Mouse (Mus musculus) gastrocnemius, adult 18-20 months (tissue): ENCODE data around the gene Medag. TPM values are rescaled to one million over a fixed set of nuclear protein-coding genes. Genes with fewer than 3 reads are reported as not detected.
A peak's percentile ranks its signal among the peaks of the same experiment; 100 is the strongest.

ENCODE experiments used
- DNase-seq: peaks from one replicate; pipeline ENCODE4 v3.0.0; 2021; ENCODE audit warnings: low spot score
- long read RNA-seq, 2 experiments: library from polyadenylated mRNA; stranded (forward); transcript quantifications; one replicate each; pipeline ENCODE4 v2.0.0; 2021
- total RNA-seq, 2 experiments: library from RNA; stranded (reverse); gene quantifications; 2 replicates each; pipeline ENCODE4 v1.2.3; 2021

Gene Medag
- total RNA-seq: 10 to 100 TPM in 1 of 2 experiments, 1 to 10 TPM in 1; 9.5 to 15.6 TPM
- long read RNA-seq, experiment 1, transcript Medag-201 (5 exons, 2,953 nt): major isoform, 7 of 8 reads
- long read RNA-seq, experiment 1, partial matches to known transcripts: 1 of 8 reads
- long read RNA-seq, experiment 1, other reads (novel, unspliced or antisense): 0 of 8 reads
- long read RNA-seq, experiment 2, transcript Medag-201 (5 exons, 2,953 nt): major isoform, 8 of 8 reads
- long read RNA-seq, experiment 2, partial matches to known transcripts: 0 of 8 reads
- long read RNA-seq, experiment 2, other reads (novel, unspliced or antisense): 0 of 8 reads

DNA sequence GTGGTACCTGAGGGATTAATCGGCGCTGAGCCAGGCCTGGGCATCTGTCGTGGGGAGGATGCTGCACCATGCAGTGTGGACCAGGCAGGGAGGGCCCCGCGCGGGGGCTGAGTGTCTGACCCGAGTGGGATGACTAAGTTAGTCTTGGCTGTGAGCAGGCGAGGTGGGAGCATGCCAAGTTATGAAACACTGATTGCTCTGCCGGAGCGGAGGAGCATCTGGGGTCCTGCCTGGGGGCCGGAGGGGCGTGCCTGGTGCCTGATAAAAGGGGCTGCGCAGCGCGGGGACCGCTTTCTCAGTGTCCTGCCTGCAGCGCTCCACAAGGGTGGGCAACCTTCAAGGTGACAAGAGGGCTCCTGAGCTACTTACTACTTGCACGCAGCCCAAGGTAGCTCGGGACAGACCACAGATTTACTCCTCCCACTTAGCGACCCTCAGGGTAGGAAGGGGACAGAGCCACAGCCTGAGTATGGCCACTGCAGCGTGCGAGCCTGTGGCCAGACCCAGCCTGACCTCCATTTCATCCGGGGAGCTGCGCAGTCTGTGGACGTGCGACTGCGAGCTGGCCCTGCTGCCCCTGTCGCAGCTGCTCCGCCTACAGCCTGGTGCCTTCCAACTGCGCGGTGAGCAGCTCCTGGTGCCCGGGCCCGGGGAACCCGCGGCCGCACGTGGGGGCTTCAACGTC is at the start of gene Medag:
TSS of gene Medag (plus strand) at position 241 of the 685 bp plus-strand sequence.
- DNase-seq: peak; percentile 92

DNA sequence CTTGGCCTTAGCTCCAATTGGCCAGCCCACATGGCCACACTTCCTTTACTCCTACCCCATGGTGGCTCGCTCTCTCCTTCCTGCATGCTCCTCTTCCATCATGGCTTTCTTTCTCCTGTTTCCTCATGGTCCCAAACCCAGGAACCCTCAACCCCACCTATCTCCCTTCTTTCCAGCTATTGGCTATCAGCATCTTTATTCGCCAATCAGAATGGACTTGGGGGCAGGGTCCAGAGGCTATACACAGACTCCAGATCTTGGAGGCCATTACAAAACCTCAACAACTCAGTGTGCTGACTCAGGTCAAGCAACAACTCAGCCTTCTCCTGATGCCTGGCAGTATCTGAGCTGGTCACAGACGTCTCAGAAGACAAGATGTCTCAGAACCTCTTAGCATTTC is 48.9 kb upstream of the Medag start:
- no peak for DNase-seq

DNA sequence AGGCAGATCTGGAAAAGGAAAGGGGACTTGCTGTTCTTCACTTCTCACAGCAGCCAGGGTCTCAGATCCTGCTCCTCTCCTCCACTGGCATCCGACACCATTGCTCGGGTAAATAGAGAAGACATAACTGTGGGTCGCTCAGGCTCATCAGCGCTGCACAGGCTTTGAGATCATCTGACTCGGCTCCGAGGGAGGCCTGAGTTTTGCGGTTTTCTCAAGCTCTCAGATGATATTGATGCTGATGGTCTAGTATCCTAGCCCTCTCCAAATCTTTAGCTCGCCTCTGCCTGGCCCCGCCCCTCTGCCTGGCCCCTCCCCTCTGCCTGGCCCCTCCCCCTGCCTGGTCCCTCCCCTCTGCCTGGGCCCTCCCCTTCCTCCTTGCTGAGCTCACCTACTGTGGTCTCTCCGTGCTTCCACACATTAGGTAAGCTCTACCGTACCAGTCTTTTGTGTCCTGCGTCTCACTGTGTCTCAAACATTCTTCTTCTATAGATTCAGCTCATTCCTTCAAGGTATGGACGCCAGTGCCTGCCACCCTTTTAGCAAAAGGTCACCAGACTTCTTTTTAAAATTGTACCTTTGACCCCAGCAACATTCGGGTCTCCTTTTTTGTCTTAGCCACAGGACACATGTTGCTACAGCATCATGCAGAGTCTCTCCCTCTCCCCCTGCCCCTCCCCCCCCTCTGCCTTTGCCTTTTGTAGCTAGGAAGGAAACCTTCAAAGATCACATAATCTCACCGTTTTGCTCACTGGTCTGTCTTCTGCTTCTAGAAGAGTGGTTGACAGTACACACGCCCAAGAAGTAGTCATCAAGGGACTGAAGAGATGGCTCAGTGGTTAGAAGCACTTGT is 47.4 kb upstream of the Medag start:
- DNase-seq: no peak

DNA sequence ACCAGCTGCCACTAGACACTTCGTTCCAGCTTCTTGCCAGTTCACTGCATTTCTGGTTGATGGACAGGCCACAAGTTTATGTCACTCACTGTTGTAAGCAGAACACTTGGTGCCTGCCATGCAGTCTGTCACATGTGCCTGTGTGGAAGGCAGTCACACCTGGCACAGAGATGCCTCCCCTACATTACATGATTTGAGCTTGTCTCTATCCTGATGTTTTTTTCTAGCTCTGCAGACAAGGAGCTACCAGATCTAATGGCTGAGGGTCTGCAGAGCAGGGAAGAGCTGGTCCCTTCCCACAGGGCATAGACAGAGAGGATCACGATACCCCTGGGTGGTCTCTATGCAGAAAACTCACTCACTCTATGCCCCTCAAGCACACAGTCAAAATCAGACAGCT is 44.5 kb upstream of the Medag start:
- DNase-seq: no peak

DNA sequence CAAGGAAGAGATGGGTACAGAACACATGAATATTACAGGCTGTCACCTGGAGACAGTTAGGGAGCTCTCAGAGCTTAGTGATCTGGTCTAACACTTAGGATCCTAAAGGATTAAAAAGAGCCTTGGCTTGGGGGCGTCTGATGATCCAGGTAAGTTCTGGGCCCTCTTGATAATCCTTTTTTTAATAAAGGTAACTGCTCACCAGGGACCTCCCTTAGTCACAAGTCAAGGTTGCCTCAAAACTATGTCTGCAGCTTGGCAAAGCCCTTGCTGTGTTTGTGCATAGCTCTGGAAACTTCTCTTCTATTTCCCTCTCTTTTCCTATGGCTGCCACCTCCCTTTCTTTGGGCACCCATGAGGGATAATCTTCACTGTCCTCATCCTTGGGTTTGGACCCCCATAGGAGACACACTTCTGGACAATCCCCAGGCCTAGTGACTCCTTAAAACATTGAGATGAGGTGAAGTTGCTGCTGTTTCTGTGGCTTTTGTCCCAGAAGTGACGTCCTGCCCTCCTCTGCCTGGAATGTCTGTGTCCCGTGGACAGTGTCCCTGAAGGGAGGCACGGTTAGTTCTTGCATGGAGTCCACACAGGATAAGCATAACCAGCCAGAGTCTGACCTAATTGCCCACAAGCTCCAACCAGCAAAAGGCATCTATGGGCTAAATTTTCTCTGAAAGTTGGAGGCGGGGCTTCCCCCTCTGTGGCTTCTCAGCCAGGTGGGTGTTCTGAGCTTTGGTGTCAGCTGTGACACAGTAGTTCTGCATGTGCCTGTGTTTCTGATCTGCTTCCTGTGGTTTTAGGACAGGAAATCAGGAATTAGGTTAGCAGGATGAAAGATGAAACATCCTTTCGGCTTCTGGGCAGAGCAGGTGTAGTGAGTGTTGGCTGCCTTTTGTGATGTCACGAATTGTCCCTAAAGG is 43.7 kb upstream of the Medag start:
- no peak for DNase-seq

DNA sequence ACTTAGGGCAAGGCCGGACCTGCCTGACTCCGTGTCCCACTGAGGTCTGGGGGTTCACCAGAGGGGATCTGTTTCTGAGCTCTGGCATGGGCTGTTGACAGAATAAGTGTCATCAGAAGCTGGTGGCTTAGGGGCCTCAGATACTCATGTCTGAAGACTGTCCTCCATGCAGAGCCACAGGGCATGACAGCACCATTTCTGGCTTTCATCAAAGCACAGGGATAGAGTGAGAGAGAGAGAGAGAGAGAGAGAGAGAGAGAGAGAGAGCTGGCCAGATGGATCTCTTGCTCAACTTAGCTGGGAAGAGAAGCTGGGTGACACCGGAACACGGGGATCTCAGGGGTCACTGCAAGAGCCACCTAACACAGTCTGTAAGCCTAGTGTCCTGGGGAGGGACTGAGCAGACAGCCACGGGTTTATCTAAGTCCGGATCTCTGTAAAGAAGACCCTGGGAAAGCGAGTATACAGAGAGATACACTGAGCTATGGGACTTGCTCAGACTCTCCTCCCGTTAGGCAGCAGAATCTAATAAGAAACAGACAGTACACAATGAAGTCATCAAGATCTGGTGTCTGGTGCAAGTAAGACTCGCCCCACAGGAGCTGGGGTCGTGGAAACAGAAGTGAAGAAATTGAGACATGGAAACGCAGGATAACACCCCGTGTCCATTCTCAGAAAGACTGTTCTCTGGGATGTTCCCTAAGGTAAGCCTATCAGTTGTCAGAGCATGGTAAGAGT is 42.8 kb upstream of the Medag start:
- DNase-seq: no peak

DNA sequence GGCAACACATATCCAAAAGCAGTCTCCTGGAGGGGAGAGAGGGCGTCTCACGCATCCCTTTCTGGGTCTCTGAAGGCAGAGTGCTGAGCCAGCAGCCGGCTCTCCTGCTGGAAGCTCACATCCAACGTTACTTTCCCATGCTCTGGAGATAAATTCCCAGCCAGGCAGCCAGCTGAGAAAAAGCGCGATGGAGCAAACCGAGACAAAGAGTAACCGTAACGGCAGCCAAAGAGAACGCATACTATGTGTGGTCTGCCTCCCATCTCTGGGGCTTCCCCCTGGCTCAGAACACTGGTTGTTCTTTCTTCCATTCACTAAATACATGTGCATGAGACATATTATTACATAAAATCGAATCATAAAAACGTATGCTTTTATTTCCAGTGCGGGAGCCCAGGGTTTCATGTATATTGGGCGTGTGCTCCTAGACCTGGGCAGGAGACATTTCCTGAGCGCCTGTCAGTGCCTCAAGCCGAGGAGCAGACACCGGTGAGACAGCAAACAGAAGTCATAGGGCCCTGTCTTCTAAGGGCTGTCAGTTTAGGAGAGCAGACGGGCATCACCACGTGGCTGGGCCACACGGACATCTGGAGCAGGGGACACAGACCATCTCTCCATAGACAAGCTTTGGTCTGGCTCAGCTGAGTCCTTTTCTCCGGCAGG is 42.0 kb upstream of the Medag start:
- DNase-seq: no peak

DNA sequence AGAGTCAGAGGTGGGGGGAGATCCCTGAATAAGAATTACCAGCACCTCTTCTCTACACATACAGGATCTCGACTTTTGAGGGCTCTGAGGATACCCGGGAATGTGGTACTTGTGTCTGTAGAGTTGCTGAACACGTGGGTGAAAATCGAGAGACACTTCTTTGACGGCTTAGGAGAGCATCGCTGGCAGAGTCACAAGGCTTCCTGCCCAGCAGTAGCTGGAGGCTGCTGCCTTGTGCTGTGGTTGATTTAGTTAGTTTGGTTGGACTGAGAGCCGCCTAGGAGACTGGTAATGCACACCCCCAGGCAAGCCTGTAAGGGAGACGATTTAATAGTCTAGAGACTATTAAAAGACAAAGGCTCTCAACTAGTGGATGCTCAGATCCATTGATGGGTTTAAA is 39.5 kb upstream of the Medag start:
- DNase-seq: no peak

DNA sequence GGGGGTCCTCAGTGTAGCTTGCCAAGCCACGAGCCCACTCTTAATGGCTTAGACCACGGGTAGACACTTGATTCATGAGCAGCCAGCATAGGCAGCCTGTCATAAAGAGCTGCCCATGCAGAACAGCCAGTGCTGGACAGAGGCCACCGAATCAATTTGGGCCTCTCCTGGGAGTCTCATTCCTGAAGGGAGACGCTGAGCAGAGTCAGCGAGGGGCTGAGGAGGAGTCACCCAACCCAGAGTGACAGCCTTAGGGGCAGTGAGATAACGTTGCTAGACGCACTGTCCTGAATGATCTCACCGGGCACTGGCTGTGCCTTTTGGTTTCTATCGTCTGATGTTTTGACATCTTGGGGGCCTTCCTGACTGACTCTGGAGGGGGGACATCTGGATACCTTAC is 38.3 kb upstream of the Medag start:
- DNase-seq: no peak

DNA sequence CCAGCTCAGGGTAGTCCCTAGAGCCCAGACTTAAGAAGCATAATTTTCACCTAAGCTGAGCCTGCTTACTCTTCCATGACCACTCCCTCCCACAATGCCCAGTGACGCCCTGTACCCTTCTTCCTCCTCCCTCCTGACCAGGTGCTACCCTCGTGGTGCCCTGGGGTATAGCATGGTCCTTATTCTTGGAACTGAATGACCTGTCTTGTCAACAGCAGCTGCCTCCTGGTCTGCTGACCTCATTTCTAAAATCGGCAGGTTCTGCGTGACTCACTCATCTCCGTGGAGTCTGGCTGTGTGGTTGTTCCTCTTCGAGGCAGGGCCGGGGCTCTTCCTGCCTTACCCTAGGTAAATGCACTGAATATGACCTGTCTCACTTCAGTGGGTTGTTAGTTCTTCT is 37.5 kb upstream of the Medag start:
- DNase-seq: peak; percentile 36

DNA sequence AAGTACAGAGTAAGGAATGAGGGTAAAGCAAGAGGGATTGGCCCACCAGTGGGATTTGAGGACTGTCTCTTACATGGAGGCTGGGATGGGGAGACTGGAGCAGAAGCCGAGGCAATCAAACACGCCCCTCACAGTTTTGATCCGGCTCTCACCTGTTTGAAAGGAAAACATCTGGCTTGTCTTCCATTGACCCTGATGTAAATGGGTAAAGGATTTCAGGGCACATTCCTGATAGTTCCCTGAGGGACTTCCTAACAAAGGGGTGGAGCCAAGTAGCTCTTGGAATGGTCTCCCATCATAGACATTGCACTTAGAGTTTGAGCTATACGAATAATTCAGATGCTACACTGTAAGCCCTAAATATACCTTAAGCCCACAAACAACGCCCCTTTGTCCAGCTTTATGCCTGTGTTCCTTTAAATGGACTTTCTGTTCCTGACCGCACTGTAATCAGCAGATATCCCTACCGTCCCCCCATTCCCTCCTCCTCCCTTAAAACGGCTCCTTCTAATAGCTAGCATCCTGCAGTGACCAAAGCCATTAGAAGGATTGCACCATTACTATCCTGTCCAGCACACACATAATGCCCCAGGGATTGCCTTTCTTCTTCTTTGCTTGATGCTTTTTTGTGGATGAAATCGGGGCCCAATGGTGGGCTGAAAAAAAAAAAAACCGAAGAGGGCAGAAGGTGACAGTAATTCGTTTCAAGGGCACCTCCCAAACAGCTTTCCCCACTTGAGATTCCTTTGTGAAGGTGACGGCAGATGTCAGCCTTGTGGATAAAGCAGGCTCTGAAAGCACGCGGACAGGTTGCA is 36.3 kb upstream of the Medag start:
- no peak for DNase-seq

DNA sequence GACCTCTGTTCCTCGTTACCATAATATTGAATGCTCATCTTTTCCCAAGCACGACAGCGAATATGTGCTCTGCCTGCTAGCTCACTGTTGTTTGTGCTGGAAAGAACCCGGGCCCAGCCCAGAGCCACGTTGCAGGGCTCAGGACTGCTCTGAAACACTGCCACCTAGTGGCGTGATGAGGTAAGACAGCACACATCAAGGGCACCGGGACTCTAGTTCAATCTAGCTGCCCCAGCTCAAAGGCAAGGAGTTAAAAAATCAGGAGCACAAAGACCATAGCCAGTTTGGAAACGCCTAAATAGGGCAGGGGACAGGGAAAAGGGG is 35.7 kb upstream of the Medag start:
- peak; percentile 88 for DNase-seq

DNA sequence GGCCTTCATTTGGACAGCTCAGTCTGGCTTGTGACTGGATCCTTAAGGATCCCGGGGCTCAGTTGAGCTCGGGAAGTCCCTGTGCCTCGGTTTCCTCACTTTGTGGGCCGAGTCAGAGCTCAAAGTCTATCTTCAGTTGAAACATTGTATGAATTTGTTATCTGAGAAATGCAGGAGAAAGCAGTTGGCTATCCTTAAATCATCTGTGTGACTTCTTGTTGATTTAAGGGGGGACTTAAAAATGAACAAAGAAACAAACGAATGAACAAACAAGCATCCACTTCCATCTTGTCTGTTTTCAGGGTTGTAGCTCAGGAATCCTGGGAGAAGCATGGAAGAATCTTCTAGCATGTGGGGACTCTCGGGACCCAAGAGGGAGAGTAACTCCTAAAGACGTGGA is 35.2 kb upstream of the Medag start:
- DNase-seq: no peak

DNA sequence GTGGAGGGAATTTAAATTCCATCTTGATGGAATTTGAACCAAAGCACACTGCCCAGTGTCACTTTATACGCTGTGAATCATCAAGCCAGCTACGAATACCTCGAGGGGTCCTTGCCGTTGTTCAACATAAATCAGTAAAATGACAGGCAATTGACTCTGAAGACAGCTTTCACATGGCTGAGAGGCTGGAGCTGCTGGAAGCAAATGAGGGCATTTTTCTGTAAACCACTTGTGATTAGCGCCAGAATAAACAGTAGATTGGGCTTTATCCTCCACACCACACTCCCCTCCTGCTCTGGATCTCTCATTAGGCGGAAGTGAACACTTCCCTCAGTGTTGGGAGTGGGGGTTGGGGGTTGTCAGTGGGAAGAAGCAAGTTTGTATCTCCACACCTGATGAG is 34.3 kb upstream of the Medag start:
- DNase-seq: no peak

DNA sequence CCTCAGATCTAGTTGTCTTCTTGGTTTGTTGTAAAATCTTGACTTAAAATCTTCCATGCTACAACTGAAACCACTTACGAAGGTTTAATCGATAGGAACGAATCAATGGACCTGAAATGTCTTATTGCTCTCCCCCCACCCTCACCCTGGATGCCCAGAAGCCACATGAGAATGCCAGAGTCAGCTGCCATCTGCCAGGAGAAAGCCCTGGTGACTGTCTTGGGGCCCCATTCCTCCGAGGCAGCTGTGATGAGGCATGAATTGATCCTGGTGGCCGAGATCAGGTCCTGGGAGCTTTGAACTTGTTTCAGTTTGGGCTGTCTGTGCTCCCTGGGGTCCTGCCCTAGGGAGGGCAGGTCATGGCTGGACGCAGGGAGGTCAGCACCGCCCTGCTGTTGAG is 33.0 kb upstream of the Medag start:
- DNase-seq: no peak

DNA sequence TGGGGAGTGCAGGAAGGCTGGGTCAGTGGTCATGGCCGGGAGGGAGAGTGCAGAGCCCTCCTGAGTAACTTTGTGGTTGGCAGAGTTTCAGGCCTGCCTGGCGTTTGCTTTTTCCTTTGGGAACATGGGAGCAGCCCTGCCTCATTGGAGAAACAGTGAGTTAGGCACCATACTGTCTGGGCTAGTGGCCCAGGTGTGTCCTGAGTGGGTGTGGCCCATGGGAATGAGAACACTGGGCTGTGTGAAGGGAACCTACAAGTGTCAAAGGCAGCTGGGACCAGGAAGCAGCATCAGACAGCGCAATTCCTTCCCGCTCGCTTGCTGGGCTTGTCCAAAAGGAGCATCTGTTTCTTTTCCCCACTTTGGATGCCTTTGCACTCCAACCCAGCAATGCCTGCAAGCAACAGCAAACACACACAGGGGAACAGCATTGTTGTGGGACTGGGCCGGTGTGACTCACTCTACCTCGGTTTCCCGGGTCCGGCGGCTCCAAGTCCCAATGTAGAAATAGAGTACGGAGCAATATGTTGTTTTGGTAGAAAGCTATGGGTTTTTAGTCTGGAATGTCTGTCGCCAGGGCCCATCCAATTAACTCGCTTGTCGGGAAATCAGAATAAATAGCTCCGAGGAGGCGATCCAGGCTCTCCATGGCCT is 32.3 kb upstream of the Medag start:
- DNase-seq: peak; percentile 30

DNA sequence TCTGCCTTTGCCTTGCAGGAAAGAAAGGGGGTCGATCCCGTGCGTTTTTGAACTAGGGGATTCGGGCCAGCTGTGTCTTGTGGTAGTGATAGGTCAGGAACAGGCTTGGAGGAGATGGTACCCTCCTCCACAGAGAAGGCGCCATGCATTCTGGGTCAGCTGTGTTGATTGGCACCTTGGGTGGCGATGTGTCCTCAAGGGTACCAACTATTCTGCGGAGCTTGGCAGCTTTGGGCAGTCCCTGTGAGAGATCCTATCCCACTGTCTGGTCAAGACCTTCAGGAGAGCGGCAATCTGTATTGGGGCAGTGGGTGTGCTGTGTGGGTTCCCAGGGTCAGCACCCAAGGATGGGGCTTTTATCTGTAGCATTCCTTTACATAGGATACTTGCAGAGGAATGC is 31.7 kb upstream of the Medag start:
- no peak for DNase-seq

DNA sequence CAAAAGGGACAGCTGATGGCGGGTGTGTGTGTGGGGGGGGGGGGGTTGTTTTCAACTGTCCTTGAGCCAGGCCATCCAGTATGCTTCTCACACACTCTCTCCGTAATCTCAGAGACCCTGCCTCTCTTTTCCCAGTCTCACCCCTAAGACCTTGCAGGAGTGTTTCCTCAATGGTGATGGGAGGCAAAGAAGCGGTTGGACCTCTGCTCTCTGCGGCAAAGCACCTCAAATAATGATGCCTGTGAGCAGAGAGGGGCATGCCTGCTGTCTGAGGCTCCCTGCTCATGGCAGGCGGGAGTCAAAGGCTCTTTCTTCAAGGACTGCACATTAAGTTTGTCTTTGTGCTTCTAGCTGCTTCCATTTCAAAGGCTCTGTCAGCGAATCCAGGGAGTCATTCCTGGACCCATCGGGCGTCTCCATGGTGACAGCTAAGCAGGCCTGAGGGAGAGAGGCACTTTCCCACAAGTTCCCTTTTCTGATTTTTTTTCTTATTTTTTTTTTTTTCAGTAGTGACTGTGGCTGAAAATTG is 31.1 kb upstream of the Medag start:
- no peak for DNase-seq

DNA sequence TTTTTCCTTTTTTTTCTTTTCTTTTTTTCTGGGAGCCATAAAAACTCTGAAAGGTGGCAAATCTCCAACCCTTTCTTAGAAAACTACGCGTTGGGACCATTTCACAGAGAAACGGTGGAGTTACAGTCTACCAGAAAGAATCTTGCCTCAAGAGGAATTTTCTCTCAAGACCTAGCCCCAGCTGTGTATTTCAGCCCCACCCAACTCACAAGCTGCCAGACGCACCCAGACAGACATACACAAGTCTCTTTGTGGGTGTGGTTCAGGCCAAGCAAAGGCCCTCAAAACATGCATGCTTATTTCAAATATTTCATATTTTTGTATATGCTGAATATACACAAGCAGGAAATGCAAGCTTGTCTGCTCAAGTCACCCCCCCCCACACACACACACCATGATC is 29.6 kb upstream of the Medag start:
- DNase-seq: peak; percentile 69
